Comparison of ENCODE assay signal across 17 mouse cellular contexts in genomic region chr1:12334186-12334585, GRCm38 (mm10).
"Had no signal": no experiment of that assay in that cellular context is flagged by ENCODE, and none has a peak within 500 bp of the region (broad histone marks: within the 10 kb centered on the region; RNA-seq: fewer than 3 reads in every experiment).

No protein-coding gene starts in this region.

- H3K9me3 ChIP-seq: midbrain, embryonic 10.5 days; midbrain, embryonic 12.5 days; neural tube, embryonic 13.5 days; neural tube, embryonic 15.5 days; stomach, embryonic 15.5 days had no signal

- H3K27ac ChIP-seq: midbrain, embryonic 10.5 days; midbrain, embryonic 12.5 days; neural tube, embryonic 13.5 days; neural tube, embryonic 15.5 days; stomach, embryonic 15.5 days; stomach, postnatal 0 days had no signal

- H3K4me3 ChIP-seq: midbrain, embryonic 10.5 days; midbrain, embryonic 12.5 days; myocyte; neural tube, embryonic 13.5 days; neural tube, embryonic 15.5 days; stomach, embryonic 15.5 days had no signal

- H3K4me2 ChIP-seq: lung, embryonic 14.5 days; midbrain, embryonic 12.5 days; neural tube, embryonic 13.5 days; neural tube, embryonic 15.5 days; stomach, embryonic 15.5 days had no signal

- ATAC-seq: midbrain, embryonic 16.5 days had no signal

- H3K36me3 ChIP-seq: midbrain, embryonic 10.5 days; midbrain, embryonic 12.5 days; neural tube, embryonic 13.5 days; neural tube, embryonic 15.5 days; stomach, embryonic 15.5 days had no signal

- H3K27me3 ChIP-seq: midbrain, embryonic 12.5 days; neural tube, embryonic 13.5 days; neural tube, embryonic 15.5 days; stomach, embryonic 15.5 days had no signal

- DNase-seq: lung, adult 18-20 months; lung, embryonic 14.5 days; lung, postnatal 10 days; lung, postnatal 4 days; midbrain, embryonic 14.5 days; right cerebral cortex, postnatal 14 days; thymus, adult 2 months; thymus, postnatal 25 days; thymus, postnatal 4 days had no signal

- H3K4me1 ChIP-seq: midbrain, embryonic 10.5 days; midbrain, embryonic 12.5 days; neural tube, embryonic 13.5 days; neural tube, embryonic 15.5 days; stomach, embryonic 15.5 days had no signal

- H3K9ac ChIP-seq: lung, embryonic 14.5 days; midbrain, embryonic 12.5 days; neural tube, embryonic 13.5 days; neural tube, embryonic 15.5 days; stomach, embryonic 15.5 days had no signal
